Mouse (Mus musculus): Measurements from ENCODE around the gene Olfr1373.

DNA sequence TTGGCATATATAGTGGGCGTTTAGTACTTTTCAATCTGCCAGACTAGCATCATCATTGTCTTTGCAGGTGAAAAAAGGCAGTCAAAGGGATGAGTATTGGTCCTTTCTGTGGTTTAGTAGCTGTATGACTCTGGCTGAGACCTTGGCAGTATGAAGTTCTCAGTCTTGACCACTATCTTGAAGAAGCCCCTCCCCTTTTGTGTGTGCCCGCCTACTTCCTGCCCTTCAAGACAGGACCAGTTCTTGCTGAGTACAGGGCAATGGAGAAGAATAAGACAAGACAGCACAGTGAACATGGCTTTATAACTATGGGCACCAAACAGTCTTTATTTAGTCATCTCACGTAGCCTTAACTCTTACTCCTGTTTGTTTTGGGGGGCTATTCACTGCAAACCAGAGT, 48.3 kb downstream of the Olfr1373 start:
- TF ChIP-seq CTCF (IDR thresholded peaks at IDR 0.05; ENCODE audit: control insufficient read depth, insufficient read depth, insufficient replicate concordance, low read depth, low read length) (no peak), POLR2A (IDR thresholded peaks at IDR 0.05; ENCODE audit: control insufficient read depth, low read depth, low read length) (no peak)

Measured in testis, adult 2 months (tissue).